Mouse (Mus musculus) hindbrain, embryonic 10.5 days (tissue): ENCODE results near the gene Slc25a39. TPM values are rescaled to one million over a fixed set of nuclear protein-coding genes. Genes with fewer than 3 reads are reported as not detected.
A peak's percentile ranks its signal among the peaks of the same experiment; 100 is the strongest.

ENCODE experiments used
- DNase-seq: peaks from one replicate; pipeline ENCODE4 v3.0.0-alpha.2; 2017; ENCODE audit warnings: low spot score
- H3K27ac ChIP-seq: fragments of 300-500 bp; sonication (generic); 2 replicates; pipeline ENCODE4 v1.5.1; 2016; ENCODE audit warnings: mild to moderate bottlenecking, moderate library complexity
- H3K27me3 ChIP-seq: fragments of 300-500 bp; sonication (generic); 2 replicates; pipeline ENCODE4 v1.6.1; 2016; ENCODE audit warnings: mild to moderate bottlenecking; ENCODE audit not compliant: poor library complexity, insufficient read depth, severe bottlenecking
- H3K36me3 ChIP-seq: fragments of 300-500 bp; sonication (generic); 2 replicates; pipeline ENCODE4 v1.6.1; 2016; ENCODE audit warnings: mild to moderate bottlenecking, moderate library complexity
- H3K4me1 ChIP-seq: fragments of 300-500 bp; sonication (generic); replicated peaks from 2 replicates; pipeline ENCODE4 v1.6.1; 2016; ENCODE audit warnings: mild to moderate bottlenecking
- H3K4me3 ChIP-seq: fragments of 300-500 bp; sonication (generic); 2 replicates; pipeline ENCODE4 v1.5.1; 2016; ENCODE audit warnings: mild to moderate bottlenecking, moderate library complexity
- H3K9me3 ChIP-seq: fragments of 300-500 bp; sonication (generic); 2 replicates; pipeline ENCODE4 v1.6.1; 2016; ENCODE audit warnings: mild to moderate bottlenecking, moderate library complexity
- WGBS: fragments of 180-500 bp; shearing (Covaris S2); methylation state at CpG from one replicate; pipeline ENCODE4 v1.1.7; 2016; 5-methylcytosine and 5-hydroxymethylcytosine counted together
- polyA plus RNA-seq: library from polyadenylated mRNA; unstranded; fragments of >200 nt; fragmentation: Nextera tagmentation; extraction: Ambion mirVana; gene quantifications from 2 replicates; pipeline ENCODE4 v1.2.1, GENCODE M21; 2016

Gene Slc25a39
- polyA plus RNA-seq, 1 experiment from 2014 or later, result 236 TPM

DNA sequence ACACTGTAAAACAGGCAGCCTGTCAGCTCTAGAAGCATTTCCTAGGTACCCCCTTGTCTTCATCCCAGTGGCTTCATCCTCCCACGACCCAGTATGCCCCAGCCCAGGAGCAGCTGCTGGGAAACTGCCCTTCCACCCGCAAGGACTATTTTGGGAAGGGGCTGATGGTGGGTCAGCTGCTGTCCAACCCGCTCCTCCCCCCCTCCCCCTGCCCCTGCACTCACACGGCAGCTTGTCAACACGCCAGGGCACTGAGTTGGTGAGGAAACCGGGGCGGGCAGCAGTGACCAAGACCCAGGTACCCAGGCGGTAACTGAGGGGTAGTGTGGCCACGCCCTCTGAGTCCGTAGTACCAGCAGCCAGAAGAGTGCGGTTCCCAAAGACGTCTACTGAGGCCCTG, 36.0 kb upstream of the Slc25a39 start:
- H3K4me1 ChIP-seq, result peaks cover 64% of the 10 kb centered on the region
- H3K9me3 ChIP-seq, result no peaks in the 10 kb centered on the region
- no peak for DNase-seq
- H3K27ac ChIP-seq, result no peak overlapping the region
- no peak overlapping the region for H3K4me3 ChIP-seq
- H3K36me3 ChIP-seq, result peaks cover 55% of the 10 kb centered on the region
- WGBS, result 69% methylated on average over 12 of the region's 12 CpGs
- peaks cover 44% of the 10 kb centered on the region for H3K27me3 ChIP-seq

DNA sequence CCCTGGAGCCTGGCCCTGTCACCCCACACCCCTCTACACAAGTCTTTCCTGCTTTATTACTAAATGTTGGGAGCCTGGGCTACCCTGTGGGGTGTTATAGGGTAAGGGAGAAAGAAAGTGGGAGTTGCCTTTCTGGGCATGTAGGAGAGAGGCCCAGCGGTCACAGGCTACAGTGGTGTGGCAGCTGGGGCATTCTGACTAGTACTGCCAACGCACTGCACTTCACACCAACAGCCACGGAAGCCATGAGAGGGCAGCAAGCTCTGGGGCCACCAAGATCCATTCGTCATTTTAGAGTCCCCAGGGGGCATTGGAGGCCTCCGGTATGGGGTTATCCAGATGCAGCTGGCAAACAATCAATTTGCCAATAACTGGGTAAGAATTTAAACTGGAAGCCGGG, 34.3 kb upstream of the Slc25a39 start:
- Histone ChIP-seq H3K9me3 (no peaks in the 10 kb centered on the region), H3K4me1 (peaks cover 64% of the 10 kb centered on the region), H3K27ac (no peak overlapping the region), H3K36me3 (peaks cover 71% of the 10 kb centered on the region), H3K4me3 (no peak overlapping the region), H3K27me3 (peaks cover 46% of the 10 kb centered on the region)
- no peak for DNase-seq
- 86% methylated on average over 6 of the region's 6 CpGs for WGBS

DNA sequence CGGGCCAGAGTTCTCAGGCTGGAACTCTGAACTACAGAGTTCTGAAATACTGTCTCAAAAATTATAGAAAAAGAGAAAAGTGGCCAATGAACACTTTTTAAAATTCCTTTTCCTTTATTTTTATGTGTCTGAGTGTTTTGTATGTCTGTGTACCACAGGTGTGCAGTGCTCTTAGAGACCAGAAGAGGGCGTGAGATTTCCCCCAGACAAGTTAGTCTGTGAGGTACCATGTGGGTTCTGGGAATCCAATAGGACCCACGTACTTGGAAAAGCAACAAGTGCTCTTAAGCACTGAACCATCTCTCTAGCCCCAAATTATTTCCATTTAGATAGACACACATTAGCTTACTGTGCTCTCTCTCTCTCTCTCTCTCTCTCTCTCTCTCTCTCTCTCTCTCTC, 33.7 kb upstream of the Slc25a39 start:
- peaks cover 52% of the 10 kb centered on the region for H3K27me3 ChIP-seq
- no peaks in the 10 kb centered on the region for H3K9me3 ChIP-seq
- H3K4me3 ChIP-seq, result no peak overlapping the region
- DNase-seq, result no peak
- peaks cover 62% of the 10 kb centered on the region for H3K4me1 ChIP-seq
- peaks cover 77% of the 10 kb centered on the region for H3K36me3 ChIP-seq
- WGBS, result 74% methylated on average over 3 of the region's 3 CpGs
- H3K27ac ChIP-seq, result no peak overlapping the region

DNA sequence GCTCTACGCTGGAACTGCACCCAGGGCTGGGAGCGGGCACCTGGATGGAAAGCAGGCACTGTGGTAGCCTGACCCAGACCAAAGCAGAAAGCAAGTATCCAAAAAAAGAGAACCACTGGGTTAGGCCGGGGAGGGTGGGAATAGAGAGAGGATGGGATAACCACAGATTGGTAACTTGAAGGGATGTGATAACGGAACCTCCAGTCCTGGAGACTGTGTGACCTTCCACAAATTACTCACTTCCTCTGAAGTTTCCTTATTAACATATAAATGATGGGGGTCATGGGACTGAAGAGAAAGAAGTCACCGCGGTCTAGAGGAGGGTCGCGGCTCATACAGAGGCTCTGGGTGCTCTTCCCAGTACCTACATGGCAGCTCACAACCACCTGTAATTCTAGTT, 32.5 kb upstream of the Slc25a39 start:
- peaks cover 51% of the 10 kb centered on the region for H3K27me3 ChIP-seq
- no peak for DNase-seq
- 85% methylated on average over 8 of the region's 8 CpGs for WGBS

DNA sequence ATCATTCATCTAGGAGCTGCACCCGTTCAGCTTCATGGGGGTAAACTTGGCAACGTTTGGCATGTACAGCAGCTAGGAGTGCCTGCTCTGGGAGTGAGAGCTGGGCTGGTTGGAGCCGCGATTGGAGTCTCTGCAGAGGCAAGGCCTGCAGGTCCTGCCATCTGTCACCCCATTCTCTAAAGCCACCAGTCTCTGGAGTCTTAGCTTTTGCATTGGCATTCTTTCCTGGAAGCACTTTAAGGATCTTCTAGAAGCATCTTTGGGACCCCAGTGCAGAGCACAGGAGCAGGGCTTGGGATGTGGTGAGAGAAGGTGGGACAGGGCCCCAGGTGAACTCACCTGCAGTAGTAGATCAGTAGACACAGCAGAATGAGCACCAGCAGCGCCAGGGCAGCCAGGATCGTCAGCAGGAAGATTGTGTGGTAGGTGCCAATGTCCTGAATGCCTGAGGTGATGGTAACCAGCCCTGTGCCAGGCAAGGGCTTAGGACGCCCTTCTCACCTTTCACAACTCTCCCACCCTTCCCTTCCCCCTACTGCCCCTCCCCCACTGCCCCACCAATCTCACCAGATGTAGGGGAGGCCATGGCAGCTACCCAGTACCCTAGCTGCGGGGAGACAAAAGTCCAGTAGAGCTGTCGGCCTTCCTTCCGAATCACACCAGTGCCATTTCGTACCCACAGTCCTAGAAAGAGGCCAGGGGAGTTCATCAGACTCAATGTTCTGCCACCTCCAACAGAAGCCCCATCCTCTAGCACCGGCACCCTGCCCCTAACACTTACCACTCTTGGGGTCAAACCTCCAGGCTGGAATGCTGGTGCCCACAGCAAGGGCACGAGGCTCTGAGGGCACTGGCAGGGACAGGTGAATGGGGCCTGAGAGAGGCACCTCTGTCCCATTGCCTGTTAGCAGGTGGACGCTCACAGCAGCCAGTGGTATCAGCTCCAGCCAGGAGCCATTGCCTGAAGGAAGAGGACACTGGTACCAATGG, 31.6 kb upstream of the Slc25a39 start:
- Histone ChIP-seq H3K36me3 (peaks cover 97% of the 10 kb centered on the region), H3K4me1 (peaks cover 42% of the 10 kb centered on the region), H3K9me3 (no peaks in the 10 kb centered on the region), H3K27ac (no peak overlapping the region), H3K27me3 (peaks cover 50% of the 10 kb centered on the region), H3K4me3 (peak overlapping the region; percentile 24; the same call in 1 of the 2 replicates)
- no peak for DNase-seq
- 75% methylated on average over 14 of the region's 14 CpGs for WGBS

More for the DNA sequence above, 32.5 kb upstream of the Slc25a39 start:
- no peak overlapping the region for H3K27ac ChIP-seq
- peaks cover 50% of the 10 kb centered on the region for H3K4me1 ChIP-seq
- H3K9me3 ChIP-seq, result no peaks in the 10 kb centered on the region
- H3K4me3 ChIP-seq, result peak overlapping the region; percentile 24; the same call in 1 of the 2 replicates
- peaks cover 89% of the 10 kb centered on the region for H3K36me3 ChIP-seq

DNA sequence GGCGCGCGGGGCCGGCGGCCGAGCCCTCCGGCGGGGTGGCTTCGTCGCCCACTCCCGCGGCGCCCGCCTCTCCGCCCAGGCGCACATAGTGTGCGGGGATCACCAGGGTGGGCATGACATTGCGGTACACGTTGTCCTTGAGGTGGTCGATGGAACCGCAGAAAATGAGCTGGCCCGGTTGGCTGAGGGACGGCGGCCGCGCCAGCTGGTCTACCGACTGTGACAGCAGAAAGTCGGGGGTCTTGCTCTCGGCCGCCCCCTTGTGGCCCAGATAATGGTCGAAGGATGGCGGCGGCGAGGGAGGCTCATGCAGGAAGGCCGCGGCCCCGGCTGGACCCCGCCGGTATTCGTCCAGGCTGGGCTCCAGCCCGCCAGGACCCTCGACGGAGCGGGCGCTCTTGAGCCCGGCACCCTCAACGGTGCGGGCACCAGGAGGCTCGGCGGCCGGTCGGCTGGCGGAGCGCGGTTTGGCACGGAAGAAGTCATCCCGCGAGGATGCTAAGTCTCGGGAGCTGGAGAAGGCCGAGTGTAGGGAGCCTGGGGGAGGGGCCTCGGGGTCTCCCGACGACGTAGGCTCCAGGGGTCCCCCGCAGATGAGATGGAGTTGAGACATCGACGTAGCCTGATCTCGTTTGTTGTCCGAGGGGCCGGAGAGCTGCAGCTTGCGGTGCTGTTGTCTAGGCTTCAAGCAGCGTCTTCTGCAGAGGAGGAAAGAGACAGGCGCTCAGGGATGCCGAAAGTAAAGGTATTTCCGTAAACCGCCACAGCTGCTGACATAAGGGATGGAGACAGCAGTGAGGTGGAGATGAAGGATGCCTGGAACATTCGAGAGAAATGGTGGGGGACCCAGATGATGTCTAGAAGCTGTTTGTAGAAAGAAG, 30.7 kb upstream of the Slc25a39 start:
- WGBS, result 8% methylated on average over 77 of the region's 77 CpGs
- Histone ChIP-seq H3K9me3 (no peaks in the 10 kb centered on the region), H3K36me3 (peaks cover 95% of the 10 kb centered on the region), H3K4me1 (peaks cover 39% of the 10 kb centered on the region), H3K4me3 (peak overlapping the region; percentile 53), H3K27me3 (peaks cover 50% of the 10 kb centered on the region), H3K27ac (peak overlapping the region; percentile 79)
- peak; percentile 91 for DNase-seq

DNA sequence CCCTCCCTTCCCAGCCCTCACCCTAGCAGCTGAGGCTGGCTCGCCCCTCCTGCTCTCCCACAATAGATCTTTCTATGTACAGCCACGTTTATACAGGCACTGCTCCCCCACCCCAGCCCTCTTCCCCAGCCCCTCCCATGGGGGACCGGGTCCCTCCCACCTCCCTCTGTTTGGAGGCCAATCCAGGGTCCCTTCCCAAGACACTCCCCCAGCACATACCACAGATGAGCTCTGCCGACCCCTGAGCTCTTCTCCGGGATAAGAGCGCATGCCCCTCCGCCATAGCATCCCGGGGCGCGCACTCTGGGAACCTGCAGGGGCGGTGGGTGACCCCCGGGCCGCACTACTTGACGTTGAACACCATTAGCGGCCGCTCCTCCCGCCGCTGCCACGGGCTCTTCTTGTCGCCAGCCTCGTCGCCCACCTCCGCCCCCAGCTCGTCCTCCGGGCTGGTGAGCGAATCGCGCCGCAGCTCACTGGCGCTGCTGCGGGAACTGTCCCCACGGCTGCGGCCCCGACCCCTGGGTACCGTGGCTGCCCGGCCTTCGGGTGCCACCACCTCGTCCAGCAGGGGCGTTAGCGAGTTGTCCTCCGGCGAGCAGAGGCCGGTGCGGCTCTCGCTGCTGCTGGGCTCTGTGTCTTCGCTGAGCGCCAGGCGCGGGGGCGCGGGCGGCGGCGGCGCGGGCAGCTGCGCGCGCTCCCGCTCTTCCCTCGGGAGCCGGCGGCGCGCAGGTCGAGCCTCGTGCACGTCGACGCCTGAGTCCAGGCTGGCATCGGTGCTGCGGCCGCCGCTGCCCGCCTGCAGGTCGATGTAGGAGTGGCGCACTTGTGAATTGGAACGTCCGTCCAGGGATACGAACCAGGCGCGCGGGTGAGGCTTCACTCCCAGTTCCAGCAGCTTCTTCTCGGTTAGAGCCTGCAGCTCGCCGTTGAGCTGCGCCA, 29.6 kb upstream of the Slc25a39 start:
- peak; percentile 76 for DNase-seq

DNA sequence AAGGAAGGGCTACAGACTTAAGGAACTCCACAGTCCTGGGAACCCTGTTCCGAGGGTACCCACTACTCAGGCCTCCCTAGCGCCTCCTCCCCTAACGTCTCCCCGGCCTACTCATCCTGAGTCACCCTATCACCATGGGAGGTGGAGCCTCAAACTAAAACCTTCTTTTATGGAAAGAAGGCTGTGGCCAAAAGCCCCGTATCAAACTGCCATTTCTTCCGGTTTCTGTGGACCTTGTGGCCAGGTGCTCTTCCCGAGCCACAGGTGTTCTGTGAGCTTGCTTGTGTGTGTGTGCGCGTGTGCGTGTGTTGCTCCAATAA, 28.7 kb upstream of the Slc25a39 start:
- no peak for DNase-seq
- Histone ChIP-seq H3K27me3 (peaks cover 50% of the 10 kb centered on the region), H3K36me3 (peaks cover 85% of the 10 kb centered on the region), H3K9me3 (no peaks in the 10 kb centered on the region), H3K27ac (no peak overlapping the region), H3K4me3 (no peak overlapping the region), H3K4me1 (peaks cover 51% of the 10 kb centered on the region)
- 88% methylated on average over 10 of the region's 10 CpGs for WGBS

More for the DNA sequence above, 29.6 kb upstream of the Slc25a39 start:
- Histone ChIP-seq H3K36me3 (peaks cover 95% of the 10 kb centered on the region), H3K27ac (peak overlapping the region; percentile 79), H3K4me1 (peaks cover 46% of the 10 kb centered on the region), H3K9me3 (no peaks in the 10 kb centered on the region), H3K27me3 (peaks cover 50% of the 10 kb centered on the region), H3K4me3 (peak overlapping the region; percentile 53)
- 1% methylated on average over 87 of the region's 87 CpGs for WGBS

DNA sequence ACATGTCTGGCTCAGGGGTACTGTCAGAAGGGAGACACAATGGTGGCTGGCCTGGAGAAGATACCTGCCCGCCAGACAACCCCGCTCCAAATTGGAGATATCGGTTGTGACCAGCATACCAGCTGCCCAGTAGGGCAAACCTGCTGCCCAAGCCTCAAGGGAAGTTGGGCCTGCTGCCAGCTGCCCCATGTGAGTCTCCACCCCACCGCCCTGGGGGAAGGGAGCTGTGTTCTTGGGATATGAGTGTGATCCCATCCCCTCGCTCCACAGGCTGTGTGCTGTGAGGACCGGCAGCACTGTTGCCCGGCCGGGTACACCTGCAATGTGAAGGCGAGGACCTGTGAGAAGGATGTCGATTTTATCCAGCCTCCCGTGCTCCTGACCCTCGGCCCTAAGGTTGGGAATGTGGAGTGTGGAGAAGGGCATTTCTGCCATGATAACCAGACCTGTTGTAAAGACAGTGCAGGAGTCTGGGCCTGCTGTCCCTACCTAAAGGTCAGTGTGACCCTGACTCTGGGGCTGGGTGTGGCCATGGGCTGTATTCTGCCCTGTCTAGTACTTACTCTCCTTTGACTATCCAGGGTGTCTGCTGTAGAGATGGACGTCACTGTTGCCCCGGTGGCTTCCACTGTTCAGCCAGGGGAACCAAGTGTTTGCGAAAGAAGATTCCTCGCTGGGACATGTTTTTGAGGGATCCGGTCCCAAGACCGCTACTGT, 28.2 kb upstream of the Slc25a39 start:
- no peak overlapping the region for H3K27ac ChIP-seq
- WGBS, result 93% methylated on average over 18 of the region's 18 CpGs
- H3K27me3 ChIP-seq, result peaks cover 47% of the 10 kb centered on the region
- DNase-seq, result no peak
- H3K36me3 ChIP-seq, result peaks cover 80% of the 10 kb centered on the region
- H3K9me3 ChIP-seq, result no peaks in the 10 kb centered on the region
- peaks cover 56% of the 10 kb centered on the region for H3K4me1 ChIP-seq
- H3K4me3 ChIP-seq, result no peak overlapping the region

DNA sequence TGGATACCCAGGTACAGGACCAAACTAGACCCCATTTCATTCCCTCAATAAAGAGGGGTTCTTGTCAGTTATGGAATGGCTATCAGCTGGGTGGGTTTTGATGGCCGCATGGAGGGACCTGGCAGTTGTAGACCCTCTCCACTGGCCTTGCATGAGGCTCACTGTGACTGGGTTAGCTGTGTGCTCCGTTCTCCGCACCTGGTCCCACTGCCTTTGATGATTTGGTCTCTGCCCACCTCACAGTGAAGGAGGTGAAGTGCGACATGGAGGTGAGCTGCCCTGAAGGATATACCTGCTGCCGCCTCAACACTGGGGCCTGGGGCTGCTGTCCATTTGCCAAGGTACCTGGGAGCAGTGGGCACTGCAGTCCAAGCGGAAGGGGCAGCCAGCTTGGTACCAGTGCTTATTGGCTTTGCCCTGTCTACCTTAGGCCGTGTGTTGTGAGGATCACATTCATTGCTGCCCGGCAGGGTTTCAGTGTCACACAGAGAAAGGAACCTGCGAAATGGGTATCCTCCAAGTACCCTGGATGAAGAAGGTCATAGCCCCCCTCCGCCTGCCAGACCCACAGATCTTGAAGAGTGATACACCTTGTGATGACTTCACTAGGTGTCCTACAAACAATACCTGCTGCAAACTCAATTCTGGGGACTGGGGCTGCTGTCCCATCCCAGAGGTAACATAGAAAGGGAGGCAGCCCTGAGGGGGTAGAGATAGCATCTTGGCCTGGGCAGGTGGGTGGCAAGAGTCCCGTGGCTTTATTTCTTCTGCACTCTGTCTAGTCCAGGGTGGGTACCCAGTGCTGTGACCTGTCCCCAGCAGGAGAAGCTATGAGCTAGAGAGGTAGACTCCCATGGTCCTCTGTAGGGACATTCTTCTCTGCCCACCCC, 27.3 kb upstream of the Slc25a39 start:
- Histone ChIP-seq H3K27ac (no peak overlapping the region), H3K27me3 (peaks cover 42% of the 10 kb centered on the region), H3K4me3 (no peak overlapping the region), H3K4me1 (peaks cover 64% of the 10 kb centered on the region), H3K36me3 (peaks cover 72% of the 10 kb centered on the region), H3K9me3 (no peaks in the 10 kb centered on the region)
- 93% methylated on average over 11 of the region's 11 CpGs for WGBS
- DNase-seq, result no peak

DNA sequence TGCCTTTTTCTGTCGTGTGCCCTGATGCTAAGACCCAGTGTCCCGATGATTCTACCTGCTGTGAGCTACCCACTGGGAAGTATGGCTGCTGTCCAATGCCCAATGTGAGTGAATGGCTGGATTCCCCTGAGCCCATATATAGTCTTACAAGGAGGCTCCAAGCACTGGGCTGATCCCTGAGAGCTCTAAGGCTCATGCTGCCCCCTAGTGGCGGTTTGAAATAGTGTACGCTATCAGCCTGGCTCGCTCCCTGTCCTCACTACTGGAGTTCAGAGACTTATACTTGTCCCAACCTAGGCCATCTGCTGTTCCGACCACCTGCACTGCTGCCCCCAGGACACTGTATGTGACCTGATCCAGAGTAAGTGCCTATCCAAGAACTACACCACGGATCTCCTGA, 26.7 kb upstream of the Slc25a39 start:
- peak; percentile 87 for DNase-seq
- H3K27me3 ChIP-seq, result peaks cover 35% of the 10 kb centered on the region
- no peak overlapping the region for H3K27ac ChIP-seq
- peaks cover 66% of the 10 kb centered on the region for H3K4me1 ChIP-seq
- 10% methylated on average over 7 of the region's 7 CpGs for WGBS
- H3K9me3 ChIP-seq, result no peaks in the 10 kb centered on the region
- peaks cover 65% of the 10 kb centered on the region for H3K36me3 ChIP-seq
- no peak overlapping the region for H3K4me3 ChIP-seq
